Mouse (Mus musculus) cerebellum, adult 9-10 months (tissue): ENCODE results near the gene Nup107.

Experiments
- DNase-seq: peaks from one replicate; pipeline ENCODE4 v3.0.0; 2022

Gene Nup107

GRCm38 (mm10) chr10:117799806-117800205 lies 7.3 kb upstream of the Nup107 start:
- DNase-seq: no peak

DNA sequence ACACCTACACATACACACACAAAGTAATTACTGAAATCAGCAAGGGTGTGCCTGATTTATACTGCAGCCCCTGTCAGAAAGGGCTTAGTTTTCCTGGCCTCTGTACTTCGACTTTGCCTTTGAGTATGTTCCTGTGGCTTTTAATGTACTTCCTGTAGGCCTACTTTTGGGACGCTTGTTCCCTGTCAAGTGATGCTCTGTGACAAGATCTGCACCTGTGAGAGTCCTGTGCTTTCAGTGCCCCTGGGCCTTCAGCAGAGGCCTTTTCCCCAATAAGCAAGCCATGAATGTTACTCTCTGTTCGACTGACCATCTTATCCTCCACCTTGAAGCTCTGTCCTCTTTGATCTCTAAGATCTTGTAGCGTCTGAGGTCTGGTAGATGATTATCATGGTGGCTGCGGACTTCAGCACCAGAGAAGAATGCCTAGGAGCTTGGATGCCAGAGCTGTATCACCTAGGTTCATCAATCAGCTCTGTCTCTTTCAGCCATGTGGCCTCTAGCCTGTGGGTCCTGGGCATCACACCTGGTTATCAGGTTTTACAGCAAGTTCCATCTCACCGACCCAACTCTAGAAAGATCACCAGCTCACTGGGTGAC lies 6.0 kb upstream of the Nup107 start:
- DNase-seq: no peak

GRCm38 (mm10) chr10:117797684-117798083 lies 5.2 kb upstream of the Nup107 start:
- DNase-seq: no peak

GRCm38 (mm10) chr10:117797106-117797505 lies 4.6 kb upstream of the Nup107 start:
- no peak for DNase-seq

DNA sequence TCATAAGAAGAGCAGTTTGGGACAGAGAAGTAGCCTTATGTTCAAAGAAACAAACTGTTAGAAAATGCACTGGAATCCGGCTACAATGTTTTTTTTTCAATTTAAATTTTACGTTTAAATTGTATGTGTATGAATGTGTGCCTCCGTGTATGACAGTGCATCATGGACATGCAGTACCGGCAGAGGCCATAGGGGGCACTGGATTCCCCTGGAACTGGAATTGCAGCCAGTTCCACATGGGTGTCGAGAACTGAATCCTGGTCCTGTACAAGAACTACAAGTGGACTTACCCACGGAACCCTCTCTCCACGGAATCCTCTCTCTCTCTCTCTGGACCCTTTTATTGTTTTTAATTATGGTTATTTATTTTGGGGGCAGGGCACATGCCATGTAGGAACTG lies 3.7 kb upstream of the Nup107 start:
- DNase-seq: peak; percentile 13

GRCm38 (mm10) chr10:117795206-117795605 lies 2.7 kb upstream of the Nup107 start:
- DNase-seq: no peak

GRCm38 (mm10) chr10:117793436-117794030 lies 1.0 kb upstream of the Nup107 start:
- peak; percentile 26 for DNase-seq

DNA sequence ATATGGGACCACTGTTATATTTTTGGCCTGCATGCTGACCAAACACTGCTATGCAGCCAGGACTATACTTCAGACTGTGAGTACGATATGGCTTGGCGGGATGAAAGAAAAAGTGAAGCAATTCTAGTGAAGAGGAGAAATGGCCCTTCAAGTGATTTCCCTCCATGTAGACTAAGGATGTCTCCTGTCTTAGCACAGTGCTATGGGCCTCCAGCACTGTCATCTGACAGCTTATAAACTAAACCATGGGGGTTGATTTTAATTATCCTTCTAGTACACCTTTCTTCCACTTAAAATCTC lies 1.4 kb downstream of the Nup107 start:
- DNase-seq: no peak

DNA sequence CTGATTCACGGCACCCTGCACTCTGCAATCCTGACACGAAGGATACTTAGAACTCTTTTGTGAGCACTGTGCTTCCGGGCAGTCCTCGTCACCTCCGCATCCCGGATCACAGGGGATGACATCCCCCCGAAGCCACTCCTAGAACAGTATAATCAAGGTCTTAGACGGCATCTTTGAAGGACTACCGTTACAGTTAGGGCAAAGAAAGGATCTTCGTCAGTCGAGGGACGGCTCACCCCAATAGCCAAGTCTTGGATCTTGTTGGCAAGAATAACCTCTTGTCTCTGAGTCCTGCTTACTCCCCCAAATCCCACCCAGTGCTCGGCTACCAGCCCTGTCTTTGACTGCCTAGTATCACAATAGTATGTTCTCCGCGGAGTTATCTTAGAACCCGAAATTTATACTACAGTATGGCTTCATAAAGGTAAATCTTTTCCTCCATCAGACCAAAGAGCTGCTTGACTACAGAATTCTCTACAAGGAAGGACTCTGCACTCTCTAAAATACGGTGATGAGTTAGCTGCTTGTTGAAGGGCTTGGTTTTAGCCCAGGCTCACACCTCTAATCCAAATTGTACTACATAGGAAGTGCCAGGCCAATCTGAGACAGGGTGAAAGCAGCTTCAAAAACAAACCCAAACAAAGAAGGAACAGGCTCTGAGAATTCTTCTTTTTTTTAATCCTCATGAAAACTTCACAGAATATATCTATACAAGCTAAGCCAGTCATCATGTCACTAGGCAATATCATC lies 1.9 kb downstream of the Nup107 start:
- DNase-seq: no peak

GRCm38 (mm10) chr10:117790011-117790410 lies 2.5 kb downstream of the Nup107 start:
- no peak for DNase-seq

- DNase-seq: no peak
Observed at GRCm38 (mm10) chr10:117784646-117785045, 7.9 kb downstream of the Nup107 start.

DNA sequence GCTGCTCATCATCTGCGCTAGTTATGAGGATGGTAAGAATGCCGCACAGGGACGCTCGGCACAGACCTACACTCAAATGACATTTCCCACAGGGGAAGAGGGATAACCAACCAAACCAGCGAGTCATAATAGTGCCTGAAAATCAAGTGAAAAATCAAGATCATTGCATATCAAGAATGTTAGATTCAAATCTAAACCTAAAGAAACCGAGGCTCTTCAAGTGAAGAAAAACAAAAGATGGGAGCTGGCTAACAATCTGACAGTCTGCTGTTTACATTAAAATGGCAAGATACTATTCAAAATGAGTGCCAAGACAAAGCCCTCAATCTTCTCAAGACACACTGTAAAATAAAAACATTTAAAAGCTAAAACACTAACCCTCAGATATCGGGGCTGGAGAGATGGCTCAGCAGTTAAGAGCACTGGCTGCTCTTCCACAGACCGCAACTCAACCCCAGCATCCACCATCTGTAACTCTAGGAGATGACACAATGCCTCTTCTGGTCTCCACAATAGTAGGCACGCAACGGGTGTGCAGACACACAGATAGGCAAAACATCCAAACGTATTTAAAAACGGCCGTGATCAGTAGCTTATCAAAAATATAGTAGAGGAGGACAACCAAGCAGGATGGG lies 8.6 kb downstream of the Nup107 start:
- no peak for DNase-seq

GRCm38 (mm10) chr10:117782491-117783260 lies 9.8 kb downstream of the Nup107 start:
- no peak for DNase-seq

- no peak for DNase-seq
Observed at GRCm38 (mm10) chr10:117782056-117782455, 10.4 kb downstream of the Nup107 start.

DNA sequence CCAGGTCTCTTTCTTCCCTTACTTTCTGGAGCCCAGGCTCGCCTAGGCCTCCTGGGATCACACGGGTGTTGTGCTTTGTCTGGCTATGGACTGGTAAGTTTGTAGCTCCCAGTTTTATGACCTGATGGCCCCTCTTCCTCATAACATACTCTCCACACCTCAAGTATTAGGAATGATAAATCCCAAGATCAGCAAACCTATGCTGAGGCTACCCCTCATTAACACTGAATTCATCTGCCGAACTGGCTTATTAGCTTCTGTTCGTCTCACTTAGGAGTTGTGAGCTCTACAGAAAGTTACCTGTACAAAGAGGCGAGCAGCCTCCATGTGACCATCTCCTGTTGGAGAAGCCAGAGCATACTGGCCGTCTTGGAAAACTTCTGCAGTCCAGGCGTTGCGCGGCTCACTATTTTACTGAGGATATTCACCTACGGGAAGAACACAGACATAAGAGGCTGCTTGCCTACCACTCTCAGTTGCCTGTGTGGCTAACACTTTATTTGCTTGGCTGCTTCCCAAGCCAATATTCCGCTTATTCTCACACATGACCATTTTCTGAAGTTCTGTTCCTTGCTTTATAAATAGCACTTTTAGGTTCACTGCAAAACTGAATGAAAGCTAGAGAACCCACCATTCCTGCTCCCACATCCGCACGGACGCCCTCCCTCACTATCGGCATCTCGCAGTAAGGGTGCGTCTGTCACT lies 11.3 kb downstream of the Nup107 start:
- no peak for DNase-seq

DNA sequence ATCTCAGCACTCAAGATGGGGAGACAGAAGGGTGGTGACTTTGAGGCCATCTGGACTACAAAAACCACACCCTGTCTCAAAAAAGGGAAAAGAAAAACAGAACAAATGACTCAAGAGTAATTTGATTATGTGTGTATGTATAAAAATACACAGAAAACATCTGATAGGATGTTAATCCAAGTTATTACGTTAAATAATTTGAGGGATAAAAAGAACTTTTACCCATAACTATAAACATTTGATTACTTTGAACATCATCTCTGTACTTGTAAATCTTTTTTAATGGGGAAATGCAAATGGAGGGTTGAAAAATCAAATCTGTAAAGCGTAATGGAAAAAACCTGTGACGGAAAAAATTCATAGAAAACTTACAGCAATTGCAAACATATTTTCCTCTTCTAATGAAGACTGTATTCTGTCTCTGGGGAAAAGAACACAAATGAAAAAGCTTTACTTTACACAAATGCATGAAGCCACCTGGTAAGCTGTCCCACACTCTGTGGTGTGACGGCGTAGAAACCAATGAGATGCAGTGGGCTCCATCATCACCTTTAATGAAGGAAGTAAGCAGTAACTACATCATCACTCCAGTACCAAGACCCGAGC lies 12.1 kb downstream of the Nup107 start:
- DNase-seq: no peak

DNA sequence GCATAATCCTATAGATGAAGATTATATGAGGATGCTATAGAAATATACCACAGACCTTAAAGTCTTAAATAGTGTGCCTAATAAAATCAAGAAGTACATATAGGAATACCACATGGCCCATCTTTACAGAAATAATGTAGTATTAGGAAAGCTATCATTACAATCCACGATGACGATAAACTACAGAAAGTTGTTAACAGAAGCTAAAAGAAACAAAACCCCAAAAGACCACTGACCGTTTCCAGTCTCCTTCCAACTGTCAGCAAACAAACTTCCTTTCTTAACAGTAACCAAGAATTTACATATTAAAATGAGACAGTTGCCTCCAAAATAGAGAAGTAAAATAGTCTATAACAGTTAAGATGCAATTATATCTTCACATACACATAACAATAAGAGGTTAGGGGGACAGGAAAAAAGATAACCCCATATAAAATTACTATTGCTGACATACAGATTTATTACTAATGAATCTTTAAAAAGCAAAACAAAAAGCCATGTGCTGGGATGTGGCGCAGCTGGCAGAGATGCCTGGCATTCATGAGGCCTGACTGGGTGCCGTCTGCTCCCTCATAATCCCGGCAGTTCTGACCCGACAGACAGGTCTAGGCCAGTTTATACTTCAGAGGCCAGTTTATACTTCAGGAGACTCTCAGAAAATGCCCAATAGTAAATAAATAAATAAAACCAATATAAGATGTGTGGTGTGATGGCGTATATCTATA lies 12.8 kb downstream of the Nup107 start:
- DNase-seq: no peak

DNA sequence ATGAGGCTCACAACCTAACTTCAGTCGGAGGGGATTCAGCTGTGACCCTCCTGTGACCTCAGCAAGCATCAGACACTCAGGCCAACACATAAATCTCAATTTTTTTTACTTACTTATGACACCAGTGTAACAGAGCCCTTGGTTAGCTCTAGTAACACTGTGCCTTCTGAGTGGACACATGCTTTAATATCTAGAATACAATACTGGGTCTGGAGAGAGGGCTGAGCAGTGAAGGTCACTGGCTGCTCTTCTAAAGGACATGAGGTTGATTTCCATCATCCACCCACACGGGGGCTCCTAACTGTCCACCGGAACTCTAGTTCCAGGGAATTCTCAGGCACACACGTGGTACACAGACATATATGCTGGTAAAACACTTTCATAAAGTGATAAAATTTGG lies 13.6 kb downstream of the Nup107 start:
- no peak for DNase-seq

- DNase-seq: no peak
Observed at GRCm38 (mm10) chr10:117778328-117778910, 14.1 kb downstream of the Nup107 start.

DNA sequence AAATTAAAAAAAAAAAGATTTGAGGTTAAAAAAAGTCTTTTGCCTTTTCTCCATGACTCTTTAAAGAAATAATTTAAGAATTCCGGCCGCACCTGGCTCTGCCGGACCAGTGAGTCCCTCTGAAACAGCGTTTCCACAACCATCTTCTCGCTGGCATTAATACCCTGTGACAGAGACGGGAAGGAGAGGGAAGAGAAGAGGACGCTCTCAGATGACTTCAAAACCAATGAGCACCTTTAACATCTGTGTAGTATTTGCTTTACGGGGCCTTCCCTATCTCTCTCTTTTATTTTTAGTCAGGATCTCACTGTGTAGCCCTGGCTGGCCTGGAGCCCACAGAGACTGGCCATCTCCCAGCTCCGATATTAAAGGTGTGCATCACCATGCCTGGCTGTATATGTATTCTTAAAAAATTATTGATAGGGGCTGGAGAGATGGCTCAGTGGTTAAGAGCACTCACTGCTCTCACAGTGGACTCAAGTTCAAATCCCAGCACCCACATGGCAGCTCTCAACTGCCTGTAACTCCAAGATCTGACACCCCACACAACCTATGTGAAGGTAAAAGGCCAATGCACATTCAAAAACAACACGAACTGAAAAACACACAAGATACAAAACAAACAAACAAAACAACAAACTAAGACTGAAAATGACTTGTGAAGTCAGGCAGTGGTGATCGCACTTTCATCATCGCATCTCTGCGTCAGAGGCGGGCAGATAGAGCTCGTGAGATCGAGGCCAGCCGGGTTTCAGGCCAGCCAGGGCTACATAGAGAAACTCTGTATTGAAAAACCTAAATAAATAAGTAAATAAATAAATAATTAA lies 14.8 kb downstream of the Nup107 start:
- no peak for DNase-seq
